ENCODE assay signal across 8 mouse cellular contexts in the genomic region with DNA sequence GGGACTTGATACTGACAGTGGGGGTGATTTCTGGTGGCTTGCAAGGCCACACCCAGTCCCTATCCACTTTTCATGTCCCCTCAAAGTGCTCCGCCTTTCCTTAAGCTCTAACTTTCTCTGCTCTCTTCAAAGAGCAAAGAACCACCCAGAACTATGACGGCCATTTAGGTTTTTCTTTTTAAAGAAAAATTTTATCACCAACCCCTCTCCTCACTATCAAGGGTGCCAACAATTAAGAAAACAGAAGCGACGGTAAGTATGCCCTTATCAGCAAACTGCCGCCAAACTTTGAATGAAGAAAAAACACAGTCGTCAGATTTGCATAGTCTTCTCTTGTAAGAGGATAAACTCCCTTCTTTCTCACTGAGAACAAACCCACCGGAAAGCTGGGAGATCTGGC. TPM values are rescaled to one million over a fixed set of nuclear protein-coding genes. Genes with fewer than 3 reads are reported as not detected.
DNase-seq lines count a peak whose midpoint lies in the region; ATAC-seq and TF ChIP-seq lines count a peak whose summit lies in the region.

No protein-coding gene starts in this region.

- peak overlapping the region; percentile 73 for H3K4me3 ChIP-seq in lung, embryonic 14.5 days (ENCODE audit: low read depth, low read length)
- peak overlapping the region; percentile 72 for H3K4me3 ChIP-seq in cortical plate, adult 2 months (ENCODE audit: insufficient read depth, low read length)
- peak overlapping the region; percentile 87 for H3K4me3 ChIP-seq in intestine, embryonic 15.5 days (replicated peaks)
- H3K4me3 ChIP-seq in midbrain, embryonic 16.5 days (ENCODE audit: low read depth, low read length) = peak overlapping the region; percentile 91

- DNase-seq in lung, embryonic 14.5 days = no peak
- no peak for DNase-seq in lung, postnatal 4 days
- DNase-seq in adrenal gland, adult 2 months = no peak
- DNase-seq in cerebellum, postnatal 14 days = no peak
- no peak for DNase-seq in right cerebral cortex, postnatal 36 days (ENCODE audit: low spot score in 2 of 2)

- no peak overlapping the region for H3K27ac ChIP-seq in lung, embryonic 14.5 days (ENCODE audit: low read depth)
- H3K27ac ChIP-seq in cortical plate, adult 2 months (ENCODE audit: insufficient read depth, low read length) = no peak overlapping the region
- H3K27ac ChIP-seq in intestine, embryonic 15.5 days = peak overlapping the region; percentile 95; the same call in 1 of the 2 replicates
- H3K27ac ChIP-seq in midbrain, embryonic 16.5 days (ENCODE audit: low read length) = no peak overlapping the region

- peak overlapping the region; percentile 54 for H3K9ac ChIP-seq in lung, embryonic 14.5 days
- H3K9ac ChIP-seq in intestine, embryonic 15.5 days = peak overlapping the region; percentile 72
- H3K9ac ChIP-seq in midbrain, embryonic 16.5 days (ENCODE audit: low read depth, low read length) = peak overlapping the region; percentile 87

- 1% methylated on average over 7 of the region's 7 CpGs for WGBS in lung, embryonic 14.5 days
- WGBS in intestine, embryonic 15.5 days = 1% methylated on average over 7 of the region's 7 CpGs
- WGBS in midbrain, embryonic 16.5 days = 0% methylated on average over 7 of the region's 7 CpGs

- H3K9me3 ChIP-seq in lung, embryonic 14.5 days (ENCODE audit: low read depth, low read length) = no peaks in the 10 kb centered on the region
- H3K9me3 ChIP-seq in intestine, embryonic 15.5 days = no peaks in the 10 kb centered on the region
- H3K9me3 ChIP-seq in midbrain, embryonic 16.5 days (replicated peaks; ENCODE audit: control insufficient read depth, low read length, poor library complexity, severe bottlenecking) = no peaks in the 10 kb centered on the region

- H3K27me3 ChIP-seq in lung, embryonic 14.5 days (ENCODE audit: insufficient read depth, low read length) = no peaks in the 10 kb centered on the region
- no peaks in the 10 kb centered on the region for H3K27me3 ChIP-seq in intestine, embryonic 15.5 days (replicated peaks)
- H3K27me3 ChIP-seq in midbrain, embryonic 16.5 days (ENCODE audit: control insufficient read depth, insufficient read depth, low read depth, low read length) = no peaks in the 10 kb centered on the region

- TF ChIP-seq CTCF in lung, embryonic 14.5 days (IDR thresholded peaks at IDR 0.05; ENCODE audit: low read depth) = no peak
- TF ChIP-seq CTCF in cortical plate, adult 2 months (IDR thresholded peaks at IDR 0.05; ENCODE audit: extremely low read depth, insufficient read depth, low read length) = no peak

- H3K36me3 ChIP-seq in lung, embryonic 14.5 days (ENCODE audit: insufficient read depth) = no peaks in the 10 kb centered on the region
- H3K36me3 ChIP-seq in intestine, embryonic 15.5 days = no peaks in the 10 kb centered on the region
- H3K36me3 ChIP-seq in midbrain, embryonic 16.5 days (ENCODE audit: control insufficient read depth, insufficient read depth, low read length) = no peaks in the 10 kb centered on the region

- peaks cover 7% of the 10 kb centered on the region; the same call in 1 of the 2 replicates for H3K4me1 ChIP-seq in lung, embryonic 14.5 days (ENCODE audit: insufficient read depth)
- H3K4me1 ChIP-seq in cortical plate, adult 2 months (ENCODE audit: control insufficient read depth, insufficient read depth, low read length) = peaks cover 2% of the 10 kb centered on the region; the same call in 1 of the 2 replicates
- 0 out of 2 replicates have a peak, but pooled peaks cover 3% of the 10 kb centered on the region for H3K4me1 ChIP-seq in intestine, embryonic 15.5 days (replicated peaks)
- peaks cover 19% of the 10 kb centered on the region for H3K4me1 ChIP-seq in midbrain, embryonic 16.5 days (ENCODE audit: control insufficient read depth, insufficient read depth, low read length)

- ATAC-seq in lung, embryonic 14.5 days (ENCODE audit: insufficient read depth) = no peak
- ATAC-seq in intestine, embryonic 15.5 days = no peak
- ATAC-seq in midbrain, embryonic 16.5 days = no peak

- peak overlapping the region; percentile 100 for H3K4me2 ChIP-seq in lung, embryonic 14.5 days
- H3K4me2 ChIP-seq in intestine, embryonic 15.5 days (replicated peaks) = peak overlapping the region; percentile 98
- peak overlapping the region; percentile 84 for H3K4me2 ChIP-seq in midbrain, embryonic 16.5 days (ENCODE audit: low read length)

- TF ChIP-seq POLR2A in cortical plate, adult 2 months (IDR thresholded peaks at IDR 0.05; ENCODE audit: extremely low read depth, insufficient read depth, low read length) = no peak

RNA-seq across cellular contexts. Expression of a gene that starts 0.5 kb away (rescaled TPM):
- polyA plus RNA-seq in lung, embryonic 14.5 days (2014; fragmentation: Nextera tagmentation; extraction: Ambion mirVana) = 13.6 and 15.1 TPM in 2 replicates
- polyA plus RNA-seq in cortical plate, adult 2 months (2012; rRNA removed) = 5.1 and 5.7 TPM in 2 replicates
- 16.7 and 17.2 TPM in 2 replicates for polyA plus RNA-seq in intestine, embryonic 15.5 days (2015; fragmentation: Nextera tagmentation; extraction: Ambion mirVana)
- polyA plus RNA-seq in midbrain, embryonic 16.5 days (2015; fragmentation: Nextera tagmentation; extraction: Ambion mirVana) = 3.3 and 3.8 TPM in 2 replicates
- 1 to 10 TPM; 4.5 to 6.6 TPM for total RNA-seq in adrenal gland, adult 2 months (2021)
- polyA plus RNA-seq in adrenal gland, adult 2 months (2012; rRNA removed) = 1.4 TPM in 2 replicates

RNA-seq across cellular contexts. Expression of a gene that starts 0.9 kb away (rescaled TPM):
- polyA plus RNA-seq in lung, embryonic 14.5 days (2014; fragmentation: Nextera tagmentation; extraction: Ambion mirVana) = 5.3 and 5.7 TPM in 2 replicates
- 22.3 and 23.4 TPM in 2 replicates for polyA plus RNA-seq in cortical plate, adult 2 months (2012; rRNA removed)
- polyA plus RNA-seq in intestine, embryonic 15.5 days (2015; fragmentation: Nextera tagmentation; extraction: Ambion mirVana) = 8.4 and 9.2 TPM in 2 replicates
- polyA plus RNA-seq in midbrain, embryonic 16.5 days (2015; fragmentation: Nextera tagmentation; extraction: Ambion mirVana) = 41.3 and 55.4 TPM in 2 replicates
- total RNA-seq in adrenal gland, adult 2 months (2021) = 10 to 100 TPM; 10.6 to 12.4 TPM
- polyA plus RNA-seq in adrenal gland, adult 2 months (2012; rRNA removed) = 5.6 and 5.7 TPM in 2 replicates

RNA-seq across cellular contexts. Expression of a gene that starts 52.8 kb away (rescaled TPM):
- polyA plus RNA-seq in lung, embryonic 14.5 days (2014; fragmentation: Nextera tagmentation; extraction: Ambion mirVana) = 29.4 and 32.0 TPM in 2 replicates
- polyA plus RNA-seq in cortical plate, adult 2 months (2012; rRNA removed) = 6.4 and 7.7 TPM in 2 replicates
- 24.4 and 25.2 TPM in 2 replicates for polyA plus RNA-seq in intestine, embryonic 15.5 days (2015; fragmentation: Nextera tagmentation; extraction: Ambion mirVana)
- 16.0 and 20.1 TPM in 2 replicates for polyA plus RNA-seq in midbrain, embryonic 16.5 days (2015; fragmentation: Nextera tagmentation; extraction: Ambion mirVana)
- 10 to 100 TPM; 21.3 to 23.4 TPM for total RNA-seq in adrenal gland, adult 2 months (2021)
- 1.7 and 2.5 TPM in 2 replicates for polyA plus RNA-seq in adrenal gland, adult 2 months (2012; rRNA removed)
